Mouse (Mus musculus) midbrain, embryonic 14.5 days (tissue): ENCODE data around the gene Kcnk16. TPM values are rescaled to one million over a fixed set of nuclear protein-coding genes. Genes with fewer than 3 reads are reported as not detected.

ENCODE experiments used
- ATAC-seq: fragments of 200-750 bp; cut with Nextera tagmentation; 2 replicates; pipeline ENCODE4 v1.8.0; 2017; ENCODE audit warnings: moderate number of reproducible peaks, moderate library complexity; ENCODE audit not compliant: low FRiP score, low TSS enrichment
- DNase-seq: peaks from one replicate; pipeline ENCODE4 v3.0.0-alpha.2; 2015
- H3K27ac ChIP-seq: fragments of 300-500 bp; sonication (generic); replicated peaks from 2 replicates; pipeline ENCODE4 v1.5.1; 2014; ENCODE audit warnings: mild to moderate bottlenecking, low read depth, low read length, moderate library complexity
- H3K27me3 ChIP-seq: fragments of 300-500 bp; sonication (generic); 2 replicates; pipeline ENCODE4 v1.6.1; 2014; ENCODE audit warnings: low read length, control low read depth, mixed read lengths; ENCODE audit not compliant: control insufficient read depth, insufficient read depth
- H3K36me3 ChIP-seq: fragments of 300-500 bp; sonication (generic); 2 replicates; pipeline ENCODE4 v1.6.1; 2014; ENCODE audit warnings: low read length, control low read depth; ENCODE audit not compliant: control insufficient read depth, insufficient read depth
- H3K4me1 ChIP-seq: fragments of 300-500 bp; sonication (generic); 2 replicates; pipeline ENCODE4 v1.6.1; 2014; ENCODE audit warnings: mild to moderate bottlenecking, antibody characterized with exemption, low read length, control low read depth; ENCODE audit not compliant: control insufficient read depth, insufficient read depth
- H3K4me2 ChIP-seq: fragments of 300-500 bp; sonication (generic); 2 replicates; pipeline ENCODE4 v1.6.1; 2014; ENCODE audit warnings: mild to moderate bottlenecking, low read length, moderate library complexity
- H3K4me3 ChIP-seq: fragments of 300-500 bp; sonication (generic); replicated peaks from 2 replicates; pipeline ENCODE4 v1.5.1; 2014; ENCODE audit warnings: low read depth, low read length
- H3K9ac ChIP-seq: fragments of 300-500 bp; sonication (generic); replicated peaks from 2 replicates; pipeline ENCODE4 v1.6.1; 2014; ENCODE audit warnings: mild to moderate bottlenecking, low read length, moderate library complexity
- H3K9me3 ChIP-seq: fragments of 300-500 bp; sonication (generic); 2 replicates; pipeline ENCODE4 v1.6.1; 2016; ENCODE audit warnings: low read length, control low read depth, mixed read lengths; ENCODE audit not compliant: control insufficient read depth
- WGBS: fragments of 180-500 bp; shearing (Covaris S2); extraction: QIAGEN DNeasy Blood & Tissue Kit; methylation state at CpG from one replicate; pipeline ENCODE4 v1.1.7; 2014; 5-methylcytosine and 5-hydroxymethylcytosine counted together
- polyA plus RNA-seq: library from polyadenylated mRNA; unstranded; fragments of >200 nt; fragmentation: Nextera tagmentation; extraction: Ambion mirVana; gene quantifications from 2 replicates; pipeline ENCODE4 v1.2.1, GENCODE M21; 2014

The Kcnk16 gene
- polyA plus RNA-seq, 1 experiment from 2014 or later = not detected

- Histone ChIP-seq H3K4me1 (peaks cover 28% of the 10 kb centered on the region), H3K9ac (0 out of 2 replicates have a peak overlapping the region, but pooled peaks have one; percentile 26), H3K4me2 (no peak overlapping the region), H3K4me3 (no peak overlapping the region), H3K9me3 (no peaks in the 10 kb centered on the region), H3K36me3 (no peaks in the 10 kb centered on the region), H3K27ac (peak overlapping the region; percentile 15; the same call in 1 of the 2 replicates), H3K27me3 (no peaks in the 10 kb centered on the region)
- peak; percentile 67; the same call in 1 of the 2 replicates for ATAC-seq
- peak; percentile 75 for DNase-seq
- WGBS = 5% methylated on average over 4 of the region's 4 CpGs
Measured at GRCm38 (mm10) chr14:20225525-20225924, 43.5 kb downstream of the Kcnk16 start.

- DNase-seq (peak; percentile 11), ATAC-seq (no peak)
- 56% methylated on average over 10 of the region's 10 CpGs for WGBS
- Histone ChIP-seq H3K27ac (peak overlapping the region; percentile 15; the same call in 1 of the 2 replicates), H3K9ac (no peak overlapping the region), H3K27me3 (no peaks in the 10 kb centered on the region), H3K9me3 (no peaks in the 10 kb centered on the region), H3K4me2 (no peak overlapping the region), H3K36me3 (no peaks in the 10 kb centered on the region), H3K4me1 (peaks cover 28% of the 10 kb centered on the region), H3K4me3 (no peak overlapping the region)
Measured at GRCm38 (mm10) chr14:20224576-20225218, 44.3 kb downstream of the Kcnk16 start.

GRCm38 (mm10) chr14:20224163-20224562, 44.8 kb downstream of the Kcnk16 start:
- H3K27ac ChIP-seq = no peak overlapping the region
- ATAC-seq (no peak), DNase-seq (peak; percentile 67)
- 18% methylated on average over 4 of the region's 4 CpGs for WGBS
- no peaks in the 10 kb centered on the region for H3K27me3 ChIP-seq
- no peaks in the 10 kb centered on the region for H3K9me3 ChIP-seq
- no peak overlapping the region for H3K4me2 ChIP-seq
- no peak overlapping the region for H3K4me3 ChIP-seq
- H3K36me3 ChIP-seq = no peaks in the 10 kb centered on the region
- no peak overlapping the region for H3K9ac ChIP-seq
- H3K4me1 ChIP-seq = peaks cover 28% of the 10 kb centered on the region

DNA sequence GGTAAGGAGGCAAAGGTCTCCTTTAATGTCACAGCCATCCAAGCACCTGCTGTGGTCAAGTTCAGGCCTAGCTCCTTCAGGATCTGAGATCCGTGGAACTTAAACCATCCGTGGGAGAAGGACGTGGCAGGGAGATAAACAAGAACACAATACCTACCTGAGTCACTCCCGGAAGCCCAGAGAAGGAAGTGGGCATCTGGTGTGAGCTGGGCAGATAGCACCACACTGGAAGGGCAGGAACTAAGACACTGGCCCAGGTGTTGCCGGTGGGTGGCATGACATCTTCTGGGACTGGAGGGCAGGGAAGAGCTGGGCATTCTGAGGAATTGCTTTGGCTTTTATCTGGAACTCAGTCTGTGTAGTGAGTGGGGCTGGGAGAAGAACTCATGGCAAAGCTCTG, 45.7 kb downstream of the Kcnk16 start:
- Histone ChIP-seq H3K4me2 (no peak overlapping the region), H3K36me3 (no peaks in the 10 kb centered on the region), H3K9ac (no peak overlapping the region), H3K4me1 (peaks cover 28% of the 10 kb centered on the region), H3K4me3 (no peak overlapping the region), H3K27me3 (no peaks in the 10 kb centered on the region), H3K9me3 (no peaks in the 10 kb centered on the region), H3K27ac (no peak overlapping the region)
- ATAC-seq (no peak), DNase-seq (no peak)
- 92% methylated on average over 5 of the region's 5 CpGs for WGBS

GRCm38 (mm10) chr14:20221083-20221482, 47.9 kb downstream of the Kcnk16 start:
- ATAC-seq (no peak), DNase-seq (no peak)
- WGBS = 19% methylated on average over 7 of the region's 7 CpGs
- Histone ChIP-seq H3K27me3 (no peaks in the 10 kb centered on the region), H3K36me3 (no peaks in the 10 kb centered on the region), H3K4me2 (no peak overlapping the region), H3K9me3 (no peaks in the 10 kb centered on the region), H3K4me3 (no peak overlapping the region), H3K27ac (no peak overlapping the region), H3K9ac (no peak overlapping the region), H3K4me1 (peaks cover 22% of the 10 kb centered on the region)

DNA sequence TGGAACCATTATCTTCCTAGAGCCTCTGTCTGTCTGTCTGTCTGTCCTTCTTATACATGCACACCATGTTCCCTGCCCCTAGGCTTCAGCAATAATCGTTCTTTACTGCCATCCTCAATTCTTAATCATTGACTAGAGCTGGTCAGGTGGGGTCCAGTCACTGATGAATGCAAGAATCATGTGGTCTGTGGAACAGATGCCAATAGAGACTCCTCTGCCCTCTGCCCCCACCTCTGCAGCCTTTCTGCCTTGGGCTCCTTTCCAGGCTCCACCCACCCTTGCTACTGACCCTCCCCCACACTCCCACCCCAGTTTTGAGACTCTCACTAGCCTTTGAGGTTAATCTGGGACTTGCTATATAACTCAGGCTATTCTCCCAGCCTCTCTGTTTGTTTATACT, 49.1 kb downstream of the Kcnk16 start:
- H3K4me1 ChIP-seq = peaks cover 9% of the 10 kb centered on the region
- 82% methylated on average over 1 of the region's 1 CpGs for WGBS
- no peak overlapping the region for H3K4me2 ChIP-seq
- H3K9me3 ChIP-seq = no peaks in the 10 kb centered on the region
- no peak overlapping the region for H3K4me3 ChIP-seq
- no peaks in the 10 kb centered on the region for H3K36me3 ChIP-seq
- no peak overlapping the region for H3K9ac ChIP-seq
- H3K27me3 ChIP-seq = no peaks in the 10 kb centered on the region
- DNase-seq = no peak
- ATAC-seq = no peak
- no peak overlapping the region for H3K27ac ChIP-seq

GRCm38 (mm10) chr14:20217299-20217864, 51.6 kb downstream of the Kcnk16 start:
- Histone ChIP-seq H3K36me3 (no peaks in the 10 kb centered on the region), H3K27me3 (no peaks in the 10 kb centered on the region), H3K9me3 (no peaks in the 10 kb centered on the region), H3K27ac (no peak overlapping the region), H3K9ac (no peak overlapping the region), H3K4me2 (no peak overlapping the region), H3K4me1 (0 out of 2 replicates have a peak, but pooled peaks cover 3% of the 10 kb centered on the region), H3K4me3 (no peak overlapping the region)
- DNase-seq (no peak), ATAC-seq (no peak)
- 20% methylated on average over 3 of the region's 3 CpGs for WGBS

DNA sequence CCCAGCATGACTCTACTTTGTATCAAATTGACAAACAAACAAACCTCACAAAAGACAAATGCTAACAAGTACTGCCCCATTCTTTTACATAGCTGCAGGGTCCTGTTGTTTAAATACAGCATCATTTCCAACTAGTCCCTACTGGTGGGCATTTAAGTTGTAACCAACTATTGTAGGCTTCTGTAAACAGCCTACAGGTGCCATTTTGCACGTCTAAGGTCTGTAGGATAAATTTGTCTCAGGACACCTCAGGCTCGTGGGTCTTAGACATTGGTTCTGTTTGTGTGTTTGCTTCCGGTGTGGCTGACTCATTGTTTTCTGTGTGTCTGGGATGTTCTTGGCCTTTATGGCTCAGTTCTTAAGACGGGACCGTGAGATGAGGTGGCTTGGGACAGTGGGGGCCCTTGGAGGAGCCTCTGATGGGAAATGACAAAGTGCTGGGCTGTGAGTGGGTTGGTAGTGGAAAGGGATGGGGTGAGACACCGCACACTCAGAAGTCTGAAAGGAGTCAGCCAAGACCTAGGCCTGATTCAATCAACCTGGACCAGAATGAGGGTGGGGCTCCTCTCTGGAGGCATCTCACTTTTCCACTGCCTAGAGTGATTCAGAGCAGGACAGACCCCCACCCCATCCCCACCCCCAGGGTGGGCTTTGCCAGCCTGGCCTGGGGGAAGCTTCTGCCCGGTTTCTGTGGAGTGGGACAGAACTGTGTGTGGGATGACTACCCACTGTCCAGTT, 52.3 kb downstream of the Kcnk16 start:
- WGBS = 88% methylated on average over 7 of the region's 7 CpGs
- DNase-seq = no peak
- ATAC-seq = no peak
- Histone ChIP-seq H3K4me2 (no peak overlapping the region), H3K4me1 (0 out of 2 replicates have a peak, but pooled peaks cover 3% of the 10 kb centered on the region), H3K4me3 (no peak overlapping the region), H3K27me3 (no peaks in the 10 kb centered on the region), H3K9me3 (no peaks in the 10 kb centered on the region), H3K9ac (no peak overlapping the region), H3K36me3 (no peaks in the 10 kb centered on the region), H3K27ac (no peak overlapping the region)
